Mouse (Mus musculus): Measurements from ENCODE around the gene Paqr4.

DNA sequence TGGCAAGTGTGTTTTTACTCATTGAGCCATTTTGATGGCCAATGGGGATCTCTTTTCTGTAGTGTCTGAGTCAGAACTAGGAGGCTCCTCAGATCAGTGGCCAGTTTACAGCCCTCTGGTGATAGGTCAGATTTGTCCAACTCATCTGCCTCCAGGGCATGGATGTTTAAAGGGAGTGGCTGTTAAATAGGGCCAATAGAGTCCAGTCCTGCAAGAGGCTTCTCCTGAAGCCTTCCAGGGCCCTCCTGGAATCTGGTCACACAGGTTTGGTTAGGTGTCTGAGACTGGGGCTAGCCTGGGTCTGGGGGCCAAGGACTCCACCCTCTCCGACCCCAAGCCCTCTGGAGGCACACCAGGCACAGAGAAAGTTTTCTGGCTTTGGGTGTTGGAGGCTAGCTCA, 46.2 kb downstream of the Paqr4 start:
- TF ChIP-seq CTCF (conservative IDR thresholded peaks at IDR 0.05; ENCODE audit: low read length), result no peak
- TF ChIP-seq POU5F1 (IDR thresholded peaks at IDR 0.05; ENCODE audit: borderline replicate concordance, low read length), result no peak
- TF ChIP-seq NANOG (IDR thresholded peaks at IDR 0.05; ENCODE audit: borderline replicate concordance, low read length), result no peak

Measured in E14TG2a.4 (cell line).